Mouse (Mus musculus) kidney, postnatal 4 days (tissue): ENCODE measurements around the gene Tnfaip2.

Experiments
- DNase-seq, 2 experiments: peaks; one replicate each; pipeline ENCODE4 v3.0.0; 2021; ENCODE audit warnings: mixed read lengths in 2 of 2

The Tnfaip2 gene

DNA sequence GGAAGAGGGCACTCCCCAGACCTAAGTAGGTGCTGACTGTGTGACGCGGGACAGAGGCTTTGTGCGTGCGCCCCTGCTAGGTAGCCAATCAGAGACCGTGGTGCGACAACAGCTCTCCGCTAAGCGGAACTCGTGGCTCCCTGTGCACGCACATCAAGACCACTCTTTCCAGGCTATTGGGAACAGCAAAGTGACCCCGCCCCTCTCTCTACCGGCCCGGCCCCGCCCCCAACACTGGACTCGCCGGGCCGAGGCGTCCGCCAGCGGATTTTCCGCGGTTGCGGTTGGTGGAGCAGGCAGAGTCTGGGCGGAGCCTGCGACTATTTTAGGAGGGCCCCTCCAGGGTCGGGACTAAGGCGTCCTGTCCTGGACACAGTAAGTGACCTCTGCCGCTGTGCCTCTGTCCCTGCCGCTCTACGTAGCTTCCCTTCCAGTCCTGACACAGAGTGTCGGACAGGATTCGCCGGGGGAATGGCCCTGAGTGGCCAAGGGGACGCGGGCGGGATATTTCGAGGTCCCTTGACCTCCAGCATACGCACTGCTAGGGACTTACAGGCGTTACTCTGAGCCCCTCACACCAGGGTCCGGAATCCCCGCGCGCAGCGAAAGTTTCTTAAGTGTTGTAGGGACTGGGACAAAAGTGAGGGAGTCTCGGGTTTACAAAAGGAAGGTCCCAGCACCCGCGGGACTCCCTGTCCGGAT is at the start of gene Tnfaip2:
Gene Tnfaip2, plus strand, starts transcription at position 161 of the 702 bp plus-strand sequence.
- peak; percentile 90 to 93 for DNase-seq

DNA sequence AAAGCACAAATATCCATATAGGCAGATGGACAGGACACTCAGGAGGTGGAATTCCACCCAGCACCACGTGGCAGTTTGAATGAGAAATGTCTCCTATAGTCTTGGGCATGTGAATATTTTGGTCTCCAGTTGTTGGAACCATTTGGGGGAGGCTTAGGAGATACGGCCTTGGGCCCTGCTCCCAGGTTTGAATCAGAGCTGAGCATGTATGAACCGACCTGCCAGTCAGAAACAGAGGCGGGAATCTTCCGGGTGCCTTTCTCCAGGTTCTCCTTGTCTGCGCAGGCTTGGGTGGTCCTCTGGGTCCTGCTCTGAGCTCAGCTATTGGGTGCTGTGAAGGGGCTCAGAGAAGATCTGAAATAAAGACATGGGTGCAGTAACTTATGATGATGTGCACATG is 48.3 kb upstream of the Tnfaip2 start:
- no peak for DNase-seq

DNA sequence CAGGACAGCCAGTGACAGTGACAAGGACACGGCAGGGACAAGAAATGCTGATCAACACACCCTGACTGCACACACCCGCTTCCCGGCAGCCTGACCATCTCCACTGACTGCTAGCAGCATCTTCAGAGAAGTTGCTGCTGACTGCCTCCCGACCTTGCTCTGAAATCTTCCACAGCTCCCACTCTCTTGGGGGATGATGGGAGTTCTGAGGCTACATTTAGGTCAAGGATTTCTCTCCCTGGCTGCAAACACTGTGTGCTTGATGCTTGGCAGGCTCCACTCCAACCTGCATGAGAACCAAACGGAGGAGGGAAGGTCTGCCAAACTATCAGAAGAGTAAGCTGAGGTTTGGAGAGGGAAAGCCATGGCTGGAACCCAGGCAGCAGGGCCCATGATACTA is 45.3 kb upstream of the Tnfaip2 start:
- DNase-seq: no peak

DNA sequence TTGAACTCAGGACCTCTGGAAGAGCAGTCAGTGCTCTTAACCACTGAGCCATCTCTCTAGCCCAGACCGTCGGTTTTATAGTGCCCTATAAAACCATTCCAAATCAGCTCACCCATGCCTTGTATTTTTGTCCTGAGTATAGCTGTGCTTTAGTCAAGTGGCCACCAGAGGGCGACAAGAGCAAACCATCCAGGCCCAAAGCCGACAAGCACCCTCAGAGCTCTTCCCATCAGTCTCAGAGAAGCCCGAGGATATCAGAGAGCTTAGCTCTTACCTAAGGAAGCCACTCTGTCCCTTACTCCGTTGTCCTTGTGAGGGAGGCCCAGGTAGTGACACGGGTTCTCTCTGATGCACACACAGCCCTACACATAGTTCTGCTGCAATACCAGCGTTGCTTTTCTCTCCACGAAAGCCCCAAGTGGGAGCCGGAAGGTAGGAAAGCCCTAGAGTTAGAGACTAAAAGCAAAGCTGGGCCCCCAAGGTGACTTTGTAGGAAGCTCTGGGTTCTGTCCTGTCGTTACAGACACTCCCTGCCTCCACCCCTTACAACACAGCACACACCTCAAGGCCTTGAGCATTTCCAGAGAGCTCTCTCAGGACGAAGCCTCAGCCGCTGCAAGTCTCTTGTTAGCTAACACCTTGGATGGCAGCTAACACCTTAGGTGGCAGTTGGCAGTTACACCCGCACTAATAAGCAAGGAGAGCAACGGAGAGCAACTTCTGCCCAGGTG is 40.6 kb upstream of the Tnfaip2 start:
- peak; percentile 86 to 90 for DNase-seq

DNA sequence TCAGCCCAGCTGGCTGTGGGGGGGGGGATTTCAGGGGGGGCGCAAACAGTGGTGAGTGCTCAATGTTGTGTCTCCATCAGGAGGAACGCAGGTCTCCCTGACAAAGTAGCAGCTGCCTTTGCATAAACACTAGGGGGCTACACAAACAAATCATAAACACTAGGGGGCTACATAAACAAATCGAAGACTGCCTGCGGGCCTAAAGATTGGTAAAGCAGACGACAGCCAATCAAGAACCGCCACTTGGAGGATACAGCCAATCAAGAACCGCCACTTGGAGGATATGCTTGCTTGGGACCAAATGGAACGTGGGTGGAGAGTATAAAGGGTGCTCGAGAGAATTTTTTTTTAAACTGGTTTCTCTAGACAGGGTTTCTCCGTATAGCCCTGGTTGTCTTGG is 37.4 kb upstream of the Tnfaip2 start:
- DNase-seq: no peak

DNA sequence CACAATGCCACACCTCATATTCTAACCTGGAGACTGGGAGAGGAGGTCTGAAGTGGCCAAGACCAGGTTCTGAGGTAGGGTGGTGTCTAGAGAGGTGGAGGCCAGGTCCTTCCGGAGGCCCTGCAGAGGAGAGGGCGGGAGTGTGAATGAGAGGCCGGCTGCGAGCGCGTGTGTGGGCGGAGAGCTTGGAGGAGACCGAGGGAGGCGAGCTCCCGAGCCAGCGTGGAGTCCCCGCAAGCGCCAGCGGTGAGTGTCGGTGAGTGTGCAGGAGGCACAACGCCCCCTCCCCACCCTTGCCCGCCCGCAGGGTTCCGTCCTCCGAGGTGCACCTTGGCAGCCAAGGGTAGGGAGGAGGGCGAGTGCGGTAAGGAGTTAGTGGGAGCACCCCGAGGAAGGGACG is 35.6 kb upstream of the Tnfaip2 start, which contains the start of gene Lbhd2:
Gene Lbhd2, plus strand, starts transcription at position 188 of the 400 bp plus-strand sequence.
- DNase-seq: peak; percentile 57 to 71

DNA sequence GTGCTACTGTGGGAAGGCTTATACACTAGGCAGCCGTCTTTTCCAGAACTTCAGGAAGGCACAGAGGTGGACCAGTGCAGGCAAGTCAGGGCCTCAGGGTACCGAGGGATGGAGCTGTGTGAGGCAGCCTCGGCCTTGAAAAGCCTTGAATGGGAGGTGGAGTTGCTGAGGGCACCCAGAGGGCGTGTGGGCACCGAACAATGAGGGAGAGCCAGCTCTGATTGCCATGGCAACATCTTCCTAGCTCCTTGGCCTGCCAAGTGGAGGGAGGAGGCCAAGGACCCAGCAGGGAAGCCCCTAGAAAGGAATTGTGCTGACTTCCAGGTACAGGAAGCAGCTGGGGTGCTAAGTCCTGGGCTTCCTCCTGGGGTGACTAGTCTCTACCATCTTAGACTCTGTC is 32.7 kb upstream of the Tnfaip2 start:
- peak in 1 of 2 experiments; percentile 21 for DNase-seq

DNA sequence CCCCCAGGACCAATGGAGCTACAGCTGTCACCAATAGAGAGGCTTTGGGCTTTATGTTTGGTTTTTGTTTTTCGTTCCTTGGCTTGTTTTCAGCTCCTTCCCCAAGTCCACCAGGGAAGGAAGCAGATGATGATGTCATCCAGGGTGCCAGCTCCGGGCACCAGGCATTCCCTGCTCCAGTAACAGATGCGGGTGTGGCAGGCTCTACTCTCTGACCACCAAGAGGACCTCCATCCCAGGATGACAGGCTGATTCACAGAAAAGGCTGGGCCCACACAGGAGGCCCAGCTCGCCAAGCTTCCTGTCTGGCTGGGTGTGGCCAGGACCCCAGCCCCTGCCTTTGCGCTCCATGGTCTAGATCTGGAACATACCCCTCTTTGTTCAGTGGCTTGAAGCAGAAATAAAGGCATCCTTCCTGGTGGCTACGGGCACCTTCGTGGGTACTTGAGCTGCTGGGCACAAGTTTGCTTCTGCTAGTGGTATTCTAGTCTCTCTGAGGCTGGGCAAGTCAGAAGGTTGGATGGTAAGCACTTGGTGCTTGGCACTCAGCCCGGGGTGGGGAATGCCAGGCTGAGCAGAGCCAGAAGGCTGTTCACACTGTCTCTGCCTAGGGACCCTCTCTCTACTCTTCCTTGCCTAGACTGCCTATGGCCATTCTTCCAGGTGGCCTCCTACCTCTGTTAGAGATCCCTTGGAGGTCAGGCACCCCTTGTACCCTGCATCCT is 30.5 kb upstream of the Tnfaip2 start:
- DNase-seq: peak in 1 of 2 experiments; percentile 10

DNA sequence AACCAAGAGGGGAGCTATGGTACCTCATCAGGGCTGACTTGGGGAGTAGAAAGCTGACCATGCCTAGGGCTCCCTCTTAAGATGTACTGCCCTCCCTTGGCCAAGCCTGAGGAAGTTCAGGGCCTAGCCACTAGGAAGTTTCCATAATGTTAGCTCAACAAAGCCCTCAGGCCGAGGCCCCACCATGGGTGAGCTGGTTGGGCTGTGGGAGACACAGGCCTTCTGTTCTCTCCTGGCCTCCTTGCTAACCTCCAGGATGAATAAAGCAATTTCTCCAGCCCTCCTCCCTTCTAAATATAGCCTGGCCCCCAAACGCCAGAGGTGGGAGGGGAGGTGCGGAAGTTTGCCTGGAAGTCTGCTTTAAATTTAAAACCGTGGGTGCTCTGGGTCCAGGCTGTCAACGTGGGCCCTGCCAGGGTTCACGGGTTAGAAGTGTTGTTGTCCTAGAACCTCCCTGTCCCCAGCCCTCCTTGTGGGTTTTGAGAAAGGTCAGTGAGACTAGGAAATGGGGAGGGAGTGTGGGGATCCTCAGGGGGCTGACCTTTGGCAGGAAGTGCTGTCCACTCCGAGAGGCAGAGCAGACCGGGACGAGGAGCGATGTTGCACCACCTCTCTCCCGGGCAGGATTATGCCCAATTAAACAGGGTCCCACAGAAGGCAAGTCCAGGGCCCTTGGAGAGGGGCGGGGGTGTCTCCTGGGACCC is 29.5 kb upstream of the Tnfaip2 start:
- DNase-seq: peak; percentile 53 to 67

DNA sequence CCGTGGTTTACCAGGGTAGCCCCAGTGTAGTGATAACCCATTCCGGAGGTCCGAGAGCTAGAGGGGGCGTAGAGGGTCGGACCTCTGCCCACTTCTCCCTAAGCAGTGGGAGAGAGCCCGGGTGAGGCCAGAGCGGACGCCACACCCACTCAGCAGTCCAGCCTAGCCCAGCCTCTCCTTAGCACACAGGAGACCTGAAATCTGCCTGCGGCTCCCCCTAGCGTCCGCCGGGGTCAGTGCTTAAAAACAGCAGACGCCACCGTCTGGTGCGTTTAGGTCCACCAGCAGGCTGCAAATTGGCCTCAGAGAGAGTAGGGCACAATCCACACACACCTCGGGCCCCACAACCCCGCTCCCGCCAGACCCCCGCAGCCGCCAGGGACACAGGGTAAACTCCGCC is 29.0 kb upstream of the Tnfaip2 start:
- peak; percentile 95 to 96 for DNase-seq

DNA sequence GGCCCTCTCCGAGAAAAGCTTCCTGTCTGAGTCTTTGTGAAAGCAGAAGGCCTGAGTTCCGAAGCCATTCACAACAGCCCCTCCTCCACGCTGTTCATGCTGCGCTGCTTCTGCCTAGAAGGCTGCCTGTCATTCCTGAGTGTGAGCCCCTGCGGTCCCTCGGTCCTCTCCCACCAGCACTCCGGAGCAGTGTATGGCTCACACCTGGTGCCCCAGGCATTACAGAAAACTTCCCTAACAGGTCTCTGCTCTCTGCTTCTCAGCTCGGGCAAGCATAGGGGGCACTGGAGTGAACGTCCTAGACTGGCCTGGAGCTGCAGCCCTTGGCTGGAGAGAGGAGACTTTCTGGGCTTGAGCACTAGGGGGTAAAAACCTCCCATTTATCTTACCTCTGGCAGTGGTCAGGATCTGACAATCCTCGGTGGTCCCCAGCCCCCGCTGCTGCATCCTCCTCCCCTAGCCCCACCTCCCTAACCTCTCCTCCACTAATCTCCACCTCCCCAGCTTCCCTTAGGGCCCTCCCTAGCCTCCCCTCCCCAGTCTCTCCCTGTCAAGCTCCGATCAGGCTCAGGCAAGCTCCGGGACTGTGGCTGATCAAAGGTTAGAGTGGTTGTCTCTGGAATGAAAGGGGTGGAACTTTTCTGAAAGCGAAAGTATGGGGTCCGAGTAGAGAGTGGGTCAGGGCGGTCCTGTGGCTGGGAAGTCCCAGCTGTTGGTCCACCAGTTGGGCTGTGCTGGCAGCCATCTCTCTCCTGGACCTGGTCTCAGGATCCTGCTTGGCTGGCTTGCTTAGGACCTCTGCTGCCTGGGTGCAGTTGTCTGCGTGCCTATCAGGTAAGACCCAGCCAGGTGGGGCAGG is 25.1 kb upstream of the Tnfaip2 start, which contains the start of gene Exoc3l4:
Gene Exoc3l4, plus strand, starts transcription at position 97 of the 859 bp plus-strand sequence.
- DNase-seq: peak; percentile 66 to 77

DNA sequence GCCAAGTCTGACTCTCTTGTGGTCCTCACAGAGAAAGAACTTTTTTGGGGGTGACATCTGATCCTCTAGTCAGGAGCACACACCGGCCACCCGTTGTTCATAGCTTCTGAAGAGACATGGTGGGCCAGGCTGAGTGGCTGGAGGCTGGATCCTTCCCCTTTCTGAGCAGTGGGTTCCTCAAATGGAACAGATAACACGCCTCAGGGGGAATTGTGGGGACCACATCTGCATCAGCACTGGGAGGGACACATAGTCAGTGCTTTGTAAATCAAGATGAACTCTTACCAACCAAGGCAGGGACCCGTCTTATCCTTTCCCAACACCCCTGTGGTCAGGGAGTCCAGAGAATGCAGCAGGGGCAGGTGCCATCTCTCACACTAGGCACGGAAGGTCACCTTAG is 22.4 kb upstream of the Tnfaip2 start:
- DNase-seq: no peak

DNA sequence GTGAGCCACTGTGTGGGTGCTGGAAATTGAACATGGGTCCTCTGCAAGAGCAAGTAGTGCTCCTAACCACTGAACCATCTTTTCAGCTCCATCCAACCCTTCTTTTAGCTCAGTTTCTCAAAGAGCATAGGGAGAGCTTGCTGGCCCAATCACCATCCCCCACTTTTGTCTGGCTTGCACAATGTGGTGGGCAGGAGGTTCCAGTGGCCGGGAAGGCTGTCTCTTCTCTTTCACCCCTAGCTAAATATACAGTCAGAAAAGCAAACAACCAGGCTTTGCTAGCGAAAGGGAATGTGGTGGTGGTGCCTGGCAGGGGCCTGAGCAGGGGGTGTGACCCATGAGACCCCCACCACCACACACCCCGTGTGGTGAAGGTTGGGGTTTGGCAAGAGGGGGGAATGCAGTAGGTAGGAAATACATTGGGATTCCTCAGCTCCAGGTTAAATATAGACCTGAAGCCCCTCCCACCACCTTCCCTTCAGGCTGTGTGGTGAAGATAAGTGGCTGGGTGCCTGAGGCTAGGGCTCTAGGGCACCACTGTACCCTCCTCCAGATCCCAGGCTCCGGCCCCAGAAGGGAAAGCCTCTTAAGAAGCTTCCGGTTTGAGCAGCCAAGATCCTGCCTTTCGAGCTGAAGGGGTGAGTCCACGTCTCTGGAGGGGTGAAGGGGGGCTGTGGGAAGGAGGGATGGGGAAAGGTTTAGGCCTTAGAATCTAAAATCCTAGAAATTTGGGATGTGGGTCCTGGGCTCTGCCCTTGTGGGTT is 21.1 kb upstream of the Tnfaip2 start:
- DNase-seq: peak in 1 of 2 experiments; percentile 52

DNA sequence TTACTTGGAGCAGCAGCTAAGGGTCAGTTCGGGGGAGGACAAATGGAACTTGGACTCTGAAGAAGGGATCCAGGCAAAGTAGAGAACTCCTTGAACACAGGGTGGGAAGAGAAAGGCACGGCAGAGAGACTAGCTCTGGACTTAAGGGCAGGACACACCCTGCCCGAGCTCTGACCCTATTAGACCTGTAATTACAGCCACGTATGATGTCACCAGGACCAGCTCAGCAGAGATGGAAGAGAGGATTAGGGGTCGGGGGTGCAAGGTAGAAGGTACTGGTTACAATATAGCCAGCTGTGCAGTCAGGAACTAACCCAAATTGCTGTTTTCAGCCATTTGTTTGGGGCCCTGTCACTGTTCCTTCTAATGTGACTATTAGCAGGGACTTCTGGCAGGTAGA is 19.4 kb upstream of the Tnfaip2 start:
- DNase-seq: no peak

DNA sequence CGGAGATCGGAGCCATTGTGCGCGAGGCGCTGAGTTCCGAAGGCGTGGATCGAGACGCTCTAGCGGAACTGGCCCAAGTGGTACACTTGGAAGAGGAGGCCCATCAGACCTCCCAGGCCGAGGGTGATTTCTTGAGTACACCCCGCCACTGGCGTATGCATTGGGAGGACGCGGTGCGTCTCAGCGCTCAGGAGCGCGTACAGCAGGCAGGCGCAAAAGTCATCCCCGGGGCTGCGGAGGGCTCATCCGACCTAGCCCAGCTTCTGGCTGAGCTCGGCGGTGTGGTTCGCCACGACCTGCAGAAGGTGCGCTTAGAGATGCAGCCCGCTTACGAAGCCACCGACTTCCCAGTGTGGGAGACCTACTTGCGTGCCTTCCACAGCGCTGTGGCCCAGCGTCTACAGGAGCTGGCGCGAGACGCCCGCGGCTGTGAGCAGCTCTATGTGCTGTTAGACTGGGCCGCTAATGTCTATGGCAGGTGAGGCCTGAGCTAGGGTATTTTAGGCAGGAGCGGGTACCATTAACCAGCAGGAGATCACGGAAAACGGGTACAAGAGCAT is 18.6 kb upstream of the Tnfaip2 start:
- no peak for DNase-seq

DNA sequence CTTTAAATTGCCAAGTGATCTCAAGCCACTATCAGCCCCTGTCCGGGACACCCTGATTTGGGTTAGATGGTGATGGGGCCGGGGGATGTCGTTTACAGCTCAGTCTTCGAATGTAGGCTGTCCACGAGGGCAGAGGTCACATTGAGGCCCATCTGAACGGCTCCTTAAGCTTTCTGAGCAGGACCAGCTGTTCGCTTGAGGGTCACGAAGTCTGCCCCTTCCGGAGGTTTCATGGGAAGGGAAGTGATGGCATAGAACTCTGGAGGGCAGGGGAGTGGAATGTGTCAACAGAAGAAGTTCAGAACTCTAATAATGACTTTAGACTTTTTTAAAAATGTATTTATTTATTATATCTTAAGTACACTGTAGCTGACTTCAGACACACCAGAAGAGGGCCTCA is 17.7 kb upstream of the Tnfaip2 start:
- DNase-seq: no peak

DNA sequence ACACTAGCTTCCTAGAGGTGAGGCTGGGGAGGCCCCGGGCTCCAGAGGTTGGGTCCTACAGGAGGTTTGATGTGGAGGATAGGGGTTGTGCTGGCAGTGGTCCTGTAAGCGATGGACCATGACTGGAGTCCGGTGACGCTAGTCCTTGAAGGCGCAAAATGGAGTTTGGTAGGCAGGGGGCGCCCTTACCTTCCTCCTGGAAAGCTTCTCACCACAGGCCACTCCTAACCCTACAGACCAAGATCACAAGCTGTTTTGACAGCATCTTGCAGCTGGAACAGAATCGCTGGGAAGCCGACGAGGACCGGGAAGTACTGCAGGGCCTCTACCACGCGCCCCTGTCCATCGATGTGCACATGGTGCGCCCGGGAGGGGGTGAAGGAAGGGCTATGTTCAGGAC is 17.0 kb upstream of the Tnfaip2 start:
- peak; percentile 97 to 98 for DNase-seq

DNA sequence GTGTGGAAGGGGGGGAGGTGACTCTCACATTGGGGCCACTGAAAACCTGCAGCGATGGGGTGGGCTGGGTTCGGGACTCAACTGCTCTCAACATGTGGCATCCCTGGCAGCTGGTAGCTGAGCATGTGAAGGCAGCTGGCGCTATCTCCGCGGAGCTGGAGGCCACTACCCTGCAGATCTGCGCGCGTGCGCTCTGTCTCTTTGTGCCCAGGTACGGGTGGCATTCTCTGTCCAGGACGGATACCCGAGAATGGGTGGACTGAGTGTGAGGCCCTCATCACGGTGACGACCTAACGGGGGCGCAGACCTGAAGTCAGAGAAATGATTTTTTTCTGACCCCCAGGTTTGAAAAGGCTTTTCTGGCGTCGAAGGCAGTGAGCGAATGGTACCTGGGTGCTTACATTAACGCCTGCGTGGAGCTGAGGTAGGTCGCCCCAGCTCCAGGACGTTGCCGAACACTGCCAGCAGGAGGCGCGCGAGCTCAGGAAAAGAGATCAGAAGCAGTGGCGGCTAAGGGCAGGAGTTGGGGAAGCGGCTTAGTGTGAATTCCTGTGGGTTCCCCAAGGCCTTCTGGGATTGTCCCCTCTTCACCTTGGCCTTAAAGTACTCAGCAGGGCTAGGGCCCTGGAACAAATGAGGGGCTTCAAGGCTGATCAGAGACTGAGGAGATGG is 16.3 kb upstream of the Tnfaip2 start:
- peak; percentile 96 to 98 for DNase-seq

DNA sequence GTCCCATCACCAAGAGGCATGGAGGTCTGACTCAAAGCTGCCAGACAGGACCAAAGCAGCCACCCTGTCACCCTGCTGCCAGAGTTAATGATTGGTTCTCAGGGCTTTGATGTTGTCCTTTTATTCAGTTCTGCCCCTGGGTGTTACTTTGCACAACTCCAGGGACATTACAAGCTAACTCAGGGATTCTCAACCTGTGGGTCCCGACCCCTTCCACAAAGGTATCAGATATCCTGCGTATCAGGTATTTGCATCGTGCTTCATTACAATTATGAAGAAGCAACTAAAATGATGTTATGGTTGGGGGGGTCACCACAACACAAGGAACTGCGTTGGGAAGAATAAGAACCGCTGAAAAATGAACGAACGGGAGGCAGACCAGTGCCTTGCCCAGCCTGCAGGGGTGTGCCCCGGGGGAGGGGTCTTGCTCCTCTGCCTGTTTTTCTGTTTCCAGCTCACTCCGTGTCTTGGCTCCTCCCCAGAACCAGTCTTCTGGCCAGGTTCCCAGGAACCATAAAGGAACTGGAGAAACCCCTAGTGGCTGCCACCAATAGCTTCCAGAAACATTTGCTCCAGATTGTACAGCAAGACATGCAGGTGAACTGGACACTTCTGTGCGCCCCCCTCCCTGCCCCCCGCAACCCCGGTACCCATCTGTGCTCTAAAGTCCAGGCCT is 14.7 kb upstream of the Tnfaip2 start:
- peak; percentile 73 to 85 for DNase-seq
